Mouse (Mus musculus): ENCODE data around the gene Zfp385c.
"Not testable (repeated sequence)": the region's sequence is repeated elsewhere in the genome, so short reads cannot be mapped to it uniquely, and the experiment has no call there.

Gene Zfp385c

DNA sequence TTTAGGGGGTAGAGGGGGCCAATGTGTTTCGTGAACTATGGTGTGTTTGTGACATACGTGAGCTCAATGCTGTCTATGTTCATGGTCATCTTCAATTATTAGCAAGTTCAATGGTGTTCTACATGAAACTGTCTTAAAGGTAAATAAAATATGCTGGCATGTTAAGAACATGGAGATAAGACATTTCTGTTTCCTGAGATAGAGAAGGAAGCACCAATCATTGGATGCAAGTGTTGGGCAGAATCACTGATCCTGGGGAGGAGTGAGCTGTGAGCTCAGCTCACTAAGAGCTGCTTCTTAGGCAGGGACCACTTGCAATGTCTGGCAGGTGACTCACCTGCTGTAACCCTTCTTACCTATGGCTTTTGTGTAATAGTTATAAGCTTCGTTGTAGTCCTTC lies 90.9 kb downstream of the Zfp385c start:
- DNase-seq (ENCODE audit: low spot score in 2 of 2), result no peak

DNA sequence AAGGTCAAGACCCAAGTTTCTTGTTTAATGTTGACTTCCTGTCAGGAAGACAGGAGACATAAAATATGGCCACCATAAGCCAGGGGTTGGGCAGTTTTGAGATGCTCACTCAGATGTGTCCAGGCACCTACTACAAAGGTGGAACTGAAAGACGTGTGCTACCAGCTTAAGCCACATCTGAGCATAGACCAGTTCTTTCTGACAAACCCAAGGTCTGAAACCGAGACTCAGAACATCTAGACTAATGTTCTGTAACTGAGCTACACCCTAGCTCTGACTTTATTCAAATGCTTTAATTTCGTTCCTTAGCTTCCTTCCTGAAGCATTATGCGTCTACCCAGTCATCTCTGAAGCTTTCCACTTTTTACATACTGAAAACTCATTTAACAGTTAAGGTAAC lies 94.2 kb downstream of the Zfp385c start:
- no peak for DNase-seq (ENCODE audit: low spot score in 2 of 2)

DNA sequence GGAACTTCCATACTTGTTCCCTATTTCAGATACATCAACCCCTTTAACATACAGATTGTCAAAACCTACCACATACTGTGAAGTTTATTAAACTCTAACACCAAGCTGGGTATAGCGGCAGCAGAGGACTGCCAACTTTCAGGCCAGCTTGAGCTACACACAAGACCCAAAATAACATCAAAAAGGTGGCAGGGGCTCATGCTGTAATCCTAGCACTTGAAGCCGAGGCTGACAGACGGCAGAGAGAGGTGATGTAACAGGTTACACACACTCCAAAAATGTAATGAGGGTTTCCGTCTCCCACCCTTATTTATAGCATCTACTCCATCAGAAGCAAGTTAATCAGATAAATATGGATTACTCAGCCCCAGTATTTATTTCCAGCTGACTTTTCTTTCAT lies 96.7 kb downstream of the Zfp385c start:
- no peak for DNase-seq (ENCODE audit: low spot score in 2 of 2)

DNA sequence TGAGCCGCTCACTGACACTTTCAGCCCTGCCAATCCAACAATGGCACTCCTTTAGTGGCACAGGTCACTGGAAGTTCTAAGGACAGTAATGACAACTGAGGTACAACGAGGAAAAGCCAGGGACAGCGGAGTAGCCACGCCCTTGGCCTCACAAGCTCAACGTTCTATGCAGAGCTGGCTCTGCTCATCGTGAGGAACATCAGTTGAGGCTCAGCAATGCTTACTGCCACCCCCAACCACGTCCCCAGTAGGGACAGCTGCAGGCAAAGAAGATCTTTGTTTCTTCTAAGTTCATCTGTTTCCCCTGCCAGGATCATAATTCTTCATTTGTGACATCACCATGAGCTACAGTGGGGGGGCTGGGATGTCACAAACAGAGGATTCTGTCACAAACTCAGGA lies 97.6 kb downstream of the Zfp385c start:
- no peak for DNase-seq (ENCODE audit: low spot score in 2 of 2)

DNA sequence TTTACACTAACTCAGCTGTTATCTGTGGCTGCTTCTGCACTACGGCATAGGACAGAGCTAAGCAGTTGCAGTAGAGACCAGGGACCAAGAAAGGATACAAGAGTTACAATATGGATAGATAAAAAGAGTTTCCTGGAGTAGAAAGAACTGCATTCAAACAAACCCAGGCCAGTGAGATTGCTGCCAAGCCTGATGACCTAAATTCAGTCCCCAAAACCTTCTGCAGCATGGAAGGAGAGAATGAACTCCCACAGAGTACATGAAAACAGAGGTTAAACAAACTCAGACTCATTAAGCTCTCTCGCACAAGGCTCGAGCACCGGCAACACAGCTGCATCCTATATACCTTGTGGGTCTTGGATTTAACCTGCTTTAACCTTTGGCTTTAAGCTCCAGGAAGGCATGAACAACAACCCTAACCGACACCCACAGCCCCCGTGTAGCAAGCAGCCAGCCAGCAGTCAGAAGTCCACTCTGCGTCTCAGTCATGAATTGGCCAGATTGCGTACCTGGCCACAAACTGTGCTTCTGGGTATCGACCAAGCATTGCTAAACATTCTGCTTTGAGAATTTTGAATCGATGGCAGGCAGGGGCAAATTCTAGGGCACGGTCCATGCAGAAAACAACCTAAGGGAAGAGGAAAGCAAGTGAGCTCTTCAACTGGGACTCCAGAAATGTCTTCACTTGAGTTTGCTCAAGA lies 99.8 kb downstream of the Zfp385c start:
- no peak for DNase-seq (ENCODE audit: low spot score in 2 of 2)

DNA sequence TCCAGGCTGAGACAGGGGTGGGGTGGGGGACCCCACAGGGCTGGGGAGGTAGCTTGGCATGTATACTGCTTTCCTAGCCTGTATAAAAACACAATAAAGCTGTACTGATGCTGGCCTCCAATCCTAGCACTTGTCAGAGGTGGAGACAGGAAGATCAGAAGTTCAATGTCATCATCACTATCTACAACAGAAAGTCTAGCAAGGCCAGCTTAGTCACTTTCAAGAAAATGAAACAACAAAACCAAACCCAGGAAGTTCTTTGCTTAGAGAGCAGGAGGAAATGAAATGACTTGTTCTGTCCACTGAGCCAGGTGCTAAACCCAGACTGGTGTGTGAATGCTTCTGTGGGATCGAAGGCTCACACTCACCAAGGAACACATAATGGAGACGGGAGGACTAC lies 103.8 kb downstream of the Zfp385c start:
- DNase-seq (ENCODE audit: low spot score in 2 of 2), result no peak

DNA sequence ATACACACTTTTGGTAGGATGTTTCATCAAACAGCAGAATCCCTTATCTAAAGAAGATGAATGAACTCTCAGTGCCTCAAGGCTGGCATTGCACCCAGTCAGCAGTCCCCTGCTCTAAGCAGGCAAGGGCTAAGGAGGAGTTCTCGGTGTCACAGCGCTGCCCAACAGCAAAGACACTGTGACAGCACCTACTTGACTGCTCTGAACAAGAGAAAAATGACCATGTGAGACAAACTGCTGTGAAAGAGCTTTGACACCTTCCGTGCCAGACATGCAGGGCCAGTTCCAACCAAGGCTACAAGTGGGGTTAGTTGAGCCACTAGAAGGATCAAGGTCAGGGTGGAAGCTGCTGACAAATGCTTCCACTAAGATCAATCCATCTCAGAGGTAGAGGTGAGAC lies 107.1 kb downstream of the Zfp385c start:
- DNase-seq (ENCODE audit: low spot score in 2 of 2), result no peak

DNA sequence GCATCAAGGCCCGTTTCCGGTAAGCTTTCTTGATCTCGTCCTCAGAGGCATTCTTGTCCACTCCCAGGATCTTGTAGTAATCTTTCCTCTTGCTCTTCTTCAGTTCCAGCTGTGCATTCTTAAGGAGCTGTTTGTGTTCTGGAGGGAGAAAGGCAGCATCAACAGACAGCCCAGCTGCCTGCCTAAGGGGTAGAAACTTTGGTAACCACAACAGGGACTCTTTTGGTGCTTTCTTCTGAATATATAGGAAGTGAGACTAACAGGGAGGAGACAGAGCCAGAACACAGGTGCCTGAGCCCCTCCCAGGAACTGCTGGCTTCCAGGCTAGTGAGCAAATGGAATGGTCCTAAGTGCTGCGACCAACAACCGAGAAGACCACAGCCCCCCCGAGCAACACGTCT lies 107.7 kb downstream of the Zfp385c start:
- no peak for DNase-seq (ENCODE audit: low spot score in 2 of 2)

DNA sequence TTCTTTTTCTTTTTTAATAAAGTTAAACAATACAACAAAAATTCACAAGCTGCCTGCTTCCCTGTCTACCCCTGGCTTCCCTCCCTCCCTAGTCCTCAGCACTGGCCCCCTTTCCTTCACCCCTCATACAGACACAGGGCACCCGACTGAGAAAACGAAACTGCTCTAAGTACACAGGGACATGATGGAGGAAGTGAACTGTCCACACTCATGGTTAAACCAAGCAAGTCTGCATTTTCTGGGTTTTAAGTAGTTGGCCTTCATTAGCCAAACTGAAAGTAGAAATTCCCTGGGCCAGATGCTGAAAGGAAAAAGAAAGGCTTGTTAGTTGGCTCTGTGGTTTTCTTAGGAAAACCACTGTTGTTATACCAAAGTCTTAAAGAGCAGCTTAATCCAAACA lies 109.4 kb downstream of the Zfp385c start:
- DNase-seq (ENCODE audit: low spot score in 2 of 2), result no peak

DNA sequence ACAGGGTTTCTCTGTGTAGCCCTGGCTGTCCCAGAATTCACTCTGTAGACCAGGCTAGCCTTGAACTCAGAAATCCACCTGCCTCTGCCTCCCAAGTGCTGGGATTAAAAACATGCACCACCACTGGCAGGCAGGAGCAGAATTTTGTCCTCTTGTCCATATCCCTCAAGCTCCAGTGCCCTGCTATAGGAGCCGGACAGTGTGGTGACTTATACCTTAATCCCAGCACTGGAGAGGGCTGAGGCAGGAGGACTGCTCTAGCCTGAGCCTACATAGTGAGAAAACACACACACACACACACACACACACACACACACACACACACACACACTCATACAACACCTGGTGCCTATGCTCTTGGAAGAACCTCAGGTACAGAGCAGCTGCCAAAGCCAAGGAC lies 109.8 kb downstream of the Zfp385c start:
- DNase-seq (ENCODE audit: low spot score in 2 of 2), result not testable (repeated sequence)

DNA sequence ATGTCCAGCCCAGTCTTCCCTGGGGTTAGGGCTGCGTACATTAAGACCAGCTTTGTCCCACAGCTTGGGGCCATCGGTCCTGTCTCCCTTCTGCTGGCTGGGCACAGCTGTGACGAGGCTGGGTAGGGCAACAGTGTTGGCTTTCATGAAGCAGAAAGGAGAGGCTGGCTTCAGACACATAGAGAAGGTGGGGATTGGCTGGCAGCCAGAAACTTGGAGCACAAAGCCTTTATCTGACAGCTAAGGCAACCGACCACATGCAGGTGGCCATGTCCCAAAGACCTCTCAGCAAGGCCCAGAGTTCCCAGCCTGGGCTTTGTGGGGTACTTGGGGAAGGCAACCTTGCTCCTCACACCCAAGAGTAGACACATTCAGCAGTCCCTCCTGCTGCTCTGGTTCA lies 110.5 kb downstream of the Zfp385c start:
- DNase-seq (ENCODE audit: low spot score in 2 of 2), result peak; percentile 75 to 76

DNA sequence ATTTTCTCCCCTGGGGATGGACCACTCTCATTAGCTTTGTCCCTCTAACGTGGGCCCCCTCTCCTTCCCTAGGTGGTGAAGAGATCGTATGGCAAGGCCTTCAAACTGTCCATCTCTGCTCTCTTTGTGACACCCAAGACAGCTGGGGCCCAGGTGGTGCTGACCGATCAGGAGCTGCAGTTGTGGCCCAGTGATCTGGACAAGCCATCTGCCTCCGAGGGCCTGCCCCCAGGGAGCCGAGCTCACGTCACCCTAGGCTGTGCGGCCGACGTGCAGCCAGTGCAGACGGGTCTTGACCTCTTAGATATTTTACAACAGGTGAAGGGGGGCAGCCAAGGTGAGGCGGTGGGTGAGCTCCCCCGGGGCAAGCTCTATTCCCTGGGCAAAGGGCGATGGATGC lies 112.0 kb downstream of the Zfp385c start:
- DNase-seq (ENCODE audit: low spot score in 2 of 2), result no peak

DNA sequence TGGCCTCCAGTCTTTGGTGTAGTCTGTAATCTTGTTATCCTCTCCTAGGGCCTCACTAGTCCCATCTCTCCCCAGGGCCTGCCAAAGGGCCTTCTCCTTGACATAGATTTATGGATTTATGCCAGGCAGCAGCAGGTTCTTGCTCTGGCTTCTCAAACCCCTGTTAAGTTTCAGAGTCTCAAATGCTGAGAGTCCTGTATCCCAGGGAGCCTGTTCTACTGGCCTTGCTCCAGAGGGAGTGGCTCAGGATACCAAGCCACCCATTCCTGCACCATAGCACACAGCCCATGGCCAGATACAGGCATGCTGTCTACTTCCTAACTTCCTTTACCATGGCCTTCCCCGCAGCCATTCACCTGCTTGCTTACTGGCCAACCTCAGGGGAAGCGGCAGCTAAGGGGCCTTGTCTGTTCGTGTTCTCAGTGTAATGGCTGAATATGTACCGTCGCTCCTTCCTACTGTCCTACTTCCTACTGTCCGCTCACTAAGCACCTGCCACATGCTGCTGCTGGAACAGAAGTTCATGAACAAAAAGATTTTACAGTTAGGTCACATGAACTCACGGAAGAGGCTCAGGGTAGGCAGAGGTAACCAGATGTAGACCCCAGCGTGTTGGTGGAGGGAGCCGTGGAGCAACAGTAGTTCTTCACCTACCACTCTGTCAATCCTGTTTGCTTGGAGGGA lies 113.0 kb downstream of the Zfp385c start:
- DNase-seq (ENCODE audit: low spot score in 2 of 2), result no peak

DNA sequence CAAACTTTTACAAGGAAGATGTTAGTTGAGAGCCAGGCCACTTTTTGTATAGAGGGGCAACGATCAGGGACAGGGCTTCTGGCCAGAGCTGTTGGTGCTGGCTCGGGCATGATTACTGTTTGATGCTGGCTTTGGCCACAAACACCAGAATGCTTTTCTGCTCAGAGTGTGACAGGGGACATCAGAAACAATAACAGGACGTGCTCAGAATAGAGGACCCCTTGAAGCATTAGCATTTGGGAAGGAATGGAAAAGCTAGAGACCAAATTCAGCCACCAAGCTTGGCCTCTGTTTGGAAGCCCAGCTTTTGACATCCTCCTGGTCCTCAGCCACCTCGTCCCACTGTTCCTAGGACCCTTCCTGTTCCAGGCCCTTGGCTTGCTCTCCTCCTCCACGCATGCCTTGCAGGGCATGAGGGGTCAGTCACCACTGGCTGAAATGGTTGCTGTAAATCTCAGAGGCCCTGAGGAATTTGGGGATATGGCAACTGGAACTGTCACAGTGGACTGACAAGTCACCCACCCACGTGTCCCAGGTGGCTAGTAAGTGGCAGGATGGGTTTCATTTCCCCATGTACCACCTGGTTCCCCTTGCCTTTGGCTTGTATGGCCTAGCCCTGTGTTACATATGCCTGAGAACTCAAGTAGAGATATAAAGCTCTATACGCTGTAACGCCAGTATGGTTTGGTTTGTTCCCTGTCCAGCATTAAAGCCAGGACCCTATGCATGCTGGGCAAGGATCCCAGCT lies 114.2 kb downstream of the Zfp385c start:
- peak in 1 of 2 experiments; percentile 47 for DNase-seq (ENCODE audit: low spot score in 2 of 2)
